Mouse (Mus musculus) small intestine, adult 2 months (tissue): ENCODE data around the gene Fsip1. TPM values are rescaled to one million over a fixed set of nuclear protein-coding genes. Genes with fewer than 3 reads are reported as not detected.
A peak's percentile ranks its signal among the peaks of the same experiment; 100 is the strongest.

Experiments used
- H3K27ac ChIP-seq: fragments of 200-500 bp; 2 replicates; pipeline ENCODE4 v1.5.1; 2012; ENCODE audit warnings: low read depth, low read length, control low read depth, inconsistent platforms; ENCODE audit not compliant: insufficient read depth
- H3K27me3 ChIP-seq: fragments of 200-500 bp; 2 replicates; pipeline ENCODE4 v1.6.1; 2012; ENCODE audit warnings: mild to moderate bottlenecking, moderate library complexity, low read length, inconsistent platforms; ENCODE audit not compliant: control insufficient read depth, insufficient read depth
- H3K36me3 ChIP-seq: fragments of 200-500 bp; 2 replicates; pipeline ENCODE4 v1.6.1; 2012; ENCODE audit warnings: mild to moderate bottlenecking, low read length, control low read depth, inconsistent platforms; ENCODE audit not compliant: control insufficient read depth, insufficient read depth
- H3K4me1 ChIP-seq: fragments of 200-500 bp; 2 replicates; pipeline ENCODE4 v1.6.1; 2012; ENCODE audit warnings: low read length, inconsistent platforms, mixed read lengths; ENCODE audit not compliant: control insufficient read depth, insufficient read depth, insufficient read length
- H3K4me3 ChIP-seq: fragments of 200-500 bp; 2 replicates; pipeline ENCODE4 v1.5.1; 2012; ENCODE audit warnings: low read depth, mild to moderate bottlenecking, control low read depth, inconsistent platforms, low read length, moderate library complexity
- CTCF ChIP-seq: fragments of 200-500 bp; IDR thresholded peaks from 2 replicates; pipeline ENCODE4 v1.5.1; 2012; ENCODE audit warnings: low read depth, mild to moderate bottlenecking, control low read depth, inconsistent platforms, low read length, moderate library complexity, mixed read lengths; ENCODE audit not compliant: insufficient replicate concordance, insufficient read length; ENCODE audit errors: extremely low read depth
- POLR2A ChIP-seq: fragments of 200-500 bp; IDR thresholded peaks from 2 replicates; pipeline ENCODE4 v1.6.1; 2012; ENCODE audit warnings: low read depth, mild to moderate bottlenecking, control low read depth, inconsistent platforms, low read length, moderate library complexity
- WGBS: fragments of 180-500 bp; shearing (Covaris S2); methylation state at CpG from one replicate; pipeline ENCODE4 v1.1.7; 2018; 5-methylcytosine and 5-hydroxymethylcytosine counted together
- polyA plus RNA-seq: library from polyadenylated mRNA; depleted of rRNA; stranded (reverse); fragments of >200 nt; gene quantifications from 2 replicates; pipeline ENCODE4 v1.2.3, GENCODE M21; 2012; rRNA removed

Gene Fsip1
- polyA plus RNA-seq = 0.05 TPM in 1 of 2 replicates, not detected in the other

GRCm38 (mm10) chr2:118256621-118257053 lies at the start of gene Fsip1:
Gene Fsip1 (minus strand): TSS chr2:118256966.
- 0 out of 2 replicates have a peak, but pooled peaks cover 2% of the 10 kb centered on the region for H3K4me1 ChIP-seq
- H3K27me3 ChIP-seq = no peaks in the 10 kb centered on the region
- no peaks in the 10 kb centered on the region for H3K36me3 ChIP-seq
- TF ChIP-seq POLR2A = no peak
- TF ChIP-seq CTCF = no peak
- peak within 1 kb of the TSS; percentile 68 for H3K4me3 ChIP-seq
- WGBS = under 1% methylated on average over 25 of the region's 25 CpGs
- no peak within 1 kb of the TSS for H3K27ac ChIP-seq

- no peaks in the 10 kb centered on the region for H3K27me3 ChIP-seq
- H3K27ac ChIP-seq = no peak overlapping the region
- no peak overlapping the region for H3K4me3 ChIP-seq
- no peaks in the 10 kb centered on the region for H3K36me3 ChIP-seq
- no peaks in the 10 kb centered on the region for H3K4me1 ChIP-seq
- TF ChIP-seq CTCF = no peak
- TF ChIP-seq POLR2A = no peak
- WGBS = 17% methylated on average over 3 of the region's 3 CpGs
Measured at GRCm38 (mm10) chr2:118306522-118306895, 49.7 kb upstream of the Fsip1 start.

- no peak overlapping the region for H3K27ac ChIP-seq
- no peaks in the 10 kb centered on the region for H3K27me3 ChIP-seq
- H3K4me1 ChIP-seq = no peaks in the 10 kb centered on the region
- no peaks in the 10 kb centered on the region for H3K36me3 ChIP-seq
- TF ChIP-seq POLR2A = no peak
- TF ChIP-seq CTCF = no peak
- WGBS = 63% methylated on average over 7 of the region's 7 CpGs
- no peak overlapping the region for H3K4me3 ChIP-seq
Measured at GRCm38 (mm10) chr2:118305827-118306521, 49.2 kb upstream of the Fsip1 start.

DNA sequence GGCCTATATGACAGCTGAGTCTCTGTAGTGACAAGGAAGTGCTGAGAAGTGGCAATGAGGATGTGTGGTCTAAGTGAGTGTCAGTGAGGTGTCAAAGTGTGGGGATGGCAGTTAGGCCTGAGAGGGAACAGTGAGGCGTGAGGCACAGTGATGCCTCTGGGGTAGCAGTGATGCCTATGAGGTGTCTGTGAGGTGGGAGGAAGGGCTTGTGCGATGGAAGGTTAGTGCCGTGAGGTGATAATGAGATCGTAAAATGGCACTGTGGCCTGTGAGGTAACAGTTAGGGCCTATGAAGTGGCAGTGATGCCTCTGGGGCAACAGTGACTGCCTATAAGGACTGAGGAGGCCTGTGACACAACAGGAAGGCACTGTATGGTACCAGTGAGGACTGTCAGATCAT lies 46.7 kb upstream of the Fsip1 start:
- H3K27ac ChIP-seq = no peak overlapping the region
- H3K4me3 ChIP-seq = no peak overlapping the region
- 62% methylated on average over 4 of the region's 4 CpGs for WGBS
- TF ChIP-seq POLR2A (no peak), CTCF (no peak)
- H3K27me3 ChIP-seq = no peaks in the 10 kb centered on the region
- H3K36me3 ChIP-seq = no peaks in the 10 kb centered on the region
- H3K4me1 ChIP-seq = no peaks in the 10 kb centered on the region

DNA sequence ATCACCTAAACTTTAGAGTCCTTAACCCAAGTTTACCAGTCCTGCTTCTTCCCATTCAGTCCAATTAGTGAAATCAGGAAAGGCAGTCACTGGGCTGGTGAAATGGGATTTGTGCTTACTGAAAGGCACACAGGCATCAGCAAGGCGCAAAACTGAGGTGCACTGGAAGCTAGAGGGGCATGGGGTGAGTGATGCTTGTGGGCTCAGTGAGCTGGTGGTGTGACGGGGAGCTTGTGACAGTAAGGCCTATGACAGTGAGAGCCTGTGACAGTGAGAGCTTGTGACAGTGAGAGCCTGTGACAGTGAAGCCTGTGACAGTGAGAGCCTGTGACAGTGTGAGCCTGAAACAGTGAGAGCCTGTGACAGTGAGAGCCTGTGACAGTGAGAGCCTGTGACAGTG lies 44.9 kb upstream of the Fsip1 start:
- H3K27ac ChIP-seq = no peak overlapping the region
- H3K27me3 ChIP-seq = no peaks in the 10 kb centered on the region
- H3K4me3 ChIP-seq = no peak overlapping the region
- WGBS = 92% methylated on average over 2 of the region's 2 CpGs
- H3K4me1 ChIP-seq = no peaks in the 10 kb centered on the region
- no peaks in the 10 kb centered on the region for H3K36me3 ChIP-seq
- no peak for TF ChIP-seq POLR2A
- TF ChIP-seq CTCF = no peak

DNA sequence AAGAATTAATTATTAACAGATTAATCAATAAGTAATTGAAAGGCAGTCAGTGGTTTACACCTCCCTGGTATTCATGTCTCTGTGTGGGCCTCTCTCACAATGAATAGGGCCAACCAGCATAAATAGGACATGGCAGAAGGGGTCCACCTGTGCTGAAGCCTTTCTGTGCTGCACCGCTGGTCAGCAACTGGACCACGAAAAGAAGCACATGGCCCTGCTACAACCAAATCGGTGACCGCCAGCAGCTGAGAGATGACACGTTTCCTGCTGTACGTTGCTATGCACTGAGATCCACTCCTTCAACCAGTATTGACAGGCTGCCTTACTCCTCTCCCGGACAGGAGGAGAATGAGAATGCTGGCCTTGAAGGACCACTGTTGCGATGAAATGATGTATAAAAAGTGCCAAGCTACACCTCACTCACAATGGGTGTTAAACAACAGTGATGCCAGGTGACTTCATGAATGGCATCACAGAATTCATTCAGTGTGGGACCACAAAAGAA lies 44.3 kb upstream of the Fsip1 start:
- no peak overlapping the region for H3K27ac ChIP-seq
- 76% methylated on average over 8 of the region's 8 CpGs for WGBS
- H3K27me3 ChIP-seq = no peaks in the 10 kb centered on the region
- H3K4me1 ChIP-seq = no peaks in the 10 kb centered on the region
- no peak overlapping the region for H3K4me3 ChIP-seq
- no peak for TF ChIP-seq POLR2A
- TF ChIP-seq CTCF = no peak
- no peaks in the 10 kb centered on the region for H3K36me3 ChIP-seq

DNA sequence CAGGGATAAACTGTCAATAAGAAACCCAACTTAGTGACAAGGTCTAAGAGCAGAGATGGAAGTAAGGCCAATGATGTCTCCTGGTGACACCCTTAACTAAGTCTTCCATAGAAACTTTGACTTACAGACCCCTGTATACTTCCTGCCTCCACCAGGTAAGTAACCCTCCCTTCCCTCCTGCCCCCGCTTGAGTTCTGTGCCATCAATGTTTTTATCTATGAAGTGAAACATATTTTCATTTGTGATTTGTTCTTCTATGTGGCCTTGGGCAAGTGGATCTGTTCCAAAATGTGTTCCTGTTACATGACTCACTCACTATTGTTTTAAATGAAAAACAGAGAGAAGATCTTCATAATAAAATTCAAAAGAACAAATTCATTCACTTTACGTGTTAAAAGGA lies 43.2 kb upstream of the Fsip1 start:
- Histone ChIP-seq H3K4me1 (no peaks in the 10 kb centered on the region), H3K36me3 (no peaks in the 10 kb centered on the region), H3K4me3 (no peak overlapping the region), H3K27me3 (no peaks in the 10 kb centered on the region), H3K27ac (no peak overlapping the region)
- 76% methylated on average over 2 of the region's 2 CpGs for WGBS
- TF ChIP-seq CTCF (no peak), POLR2A (no peak)
